Mouse (Mus musculus): ENCODE results near the gene Gm11567.

DNA sequence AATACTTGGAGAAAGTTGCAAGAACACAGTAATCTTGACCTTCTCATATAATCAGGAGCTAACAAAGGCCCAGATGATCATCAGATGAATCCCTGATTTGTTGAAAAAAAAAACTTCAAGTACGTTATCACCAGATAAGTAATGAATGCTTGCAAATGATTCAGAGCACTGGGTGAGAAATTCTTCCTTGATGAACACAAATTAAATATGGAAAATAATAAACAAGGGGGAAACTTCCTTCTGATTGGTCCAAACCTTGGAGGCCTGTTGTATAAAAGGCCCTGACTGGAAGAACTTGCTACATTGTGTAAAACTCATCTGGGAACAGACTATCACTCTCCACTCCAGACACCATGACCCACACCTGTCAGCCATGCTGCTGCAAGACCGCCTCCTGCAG lies 28.6 kb downstream of the Gm11567 start, which contains the start of gene Krtap31-1:
- TF ChIP-seq POLR2A (IDR thresholded peaks at IDR 0.05; ENCODE audit: control insufficient read depth, low read depth, low read length) = no peak
- TF ChIP-seq CTCF (IDR thresholded peaks at IDR 0.05; ENCODE audit: control insufficient read depth, insufficient read depth, insufficient replicate concordance, low read depth, low read length) = no peak
